Mouse (Mus musculus): ENCODE measurements around the gene Inpp4b. TPM values are rescaled to one million over a fixed set of nuclear protein-coding genes. Genes with fewer than 3 reads are reported as not detected.

The Inpp4b gene
- polyA plus RNA-seq, 1 experiment from 2014 or later, result 11.0 TPM

DNA sequence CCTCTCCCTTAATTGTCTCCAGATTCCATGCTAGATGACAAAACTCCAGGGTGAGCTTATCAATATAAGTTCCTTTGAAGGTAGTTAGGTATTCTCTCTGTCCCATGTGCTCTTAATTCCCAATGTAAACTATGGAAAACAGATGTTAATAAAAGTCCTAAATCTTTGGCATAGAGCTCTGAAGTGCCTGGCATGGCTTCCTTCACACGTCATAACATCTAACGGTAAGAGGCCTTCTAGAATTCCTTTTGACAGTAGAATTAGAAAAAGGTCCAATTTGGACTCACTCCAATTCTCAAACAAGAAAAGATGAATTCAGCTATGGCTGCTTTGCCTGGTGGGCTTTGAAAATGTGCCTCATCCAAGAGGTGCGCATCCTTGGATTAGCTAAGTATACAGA lies 236.6 kb downstream of the Inpp4b start:
- H3K27me3 ChIP-seq (ENCODE audit: control insufficient read depth, insufficient read depth, low read depth, low read length), result no peaks in the 10 kb centered on the region
- H3K9ac ChIP-seq (ENCODE audit: low read depth, low read length), result no peak overlapping the region
- no peaks in the 10 kb centered on the region for H3K4me1 ChIP-seq (ENCODE audit: control insufficient read depth, insufficient read depth, low read length)
- no peak for ATAC-seq
- no peaks in the 10 kb centered on the region for H3K9me3 ChIP-seq (replicated peaks; ENCODE audit: control insufficient read depth, low read length, poor library complexity, severe bottlenecking)
- H3K4me2 ChIP-seq (ENCODE audit: low read length), result no peak overlapping the region
- no peaks in the 10 kb centered on the region for H3K36me3 ChIP-seq (ENCODE audit: control insufficient read depth, insufficient read depth, low read length)
- 61% methylated on average over 3 of the region's 3 CpGs for WGBS
- no peak overlapping the region for H3K4me3 ChIP-seq (ENCODE audit: low read depth, low read length)
- no peak overlapping the region for H3K27ac ChIP-seq (ENCODE audit: low read length)

DNA sequence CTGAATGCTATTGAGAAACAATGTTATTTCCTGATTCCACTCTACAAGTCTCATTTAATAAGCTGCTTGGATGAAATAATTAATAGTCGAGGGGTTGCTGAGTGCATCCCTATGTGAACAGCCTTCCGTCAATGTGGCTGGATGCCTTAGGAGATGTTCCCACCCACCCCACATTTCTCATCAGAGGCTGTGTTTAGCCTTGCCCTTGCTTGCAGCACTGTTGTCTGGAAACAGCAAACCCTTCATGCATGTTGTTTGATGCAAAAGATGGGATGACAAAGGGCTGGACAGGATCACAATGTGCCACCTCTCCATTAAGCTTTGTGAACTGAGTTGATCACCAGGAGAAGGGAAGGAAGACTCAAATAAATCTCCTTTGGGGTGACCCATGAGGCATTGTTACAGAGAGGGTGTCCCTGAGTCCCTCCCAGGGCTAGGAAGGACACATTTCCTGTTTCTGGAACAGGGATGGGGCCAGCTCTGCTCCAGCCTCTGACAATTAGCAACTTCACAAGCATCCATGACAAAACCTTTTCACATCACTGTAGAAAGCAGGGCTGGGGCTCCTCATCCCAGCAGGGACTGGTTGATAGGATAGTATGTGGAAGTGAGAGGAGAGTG lies 239.6 kb downstream of the Inpp4b start:
- no peaks in the 10 kb centered on the region for H3K9me3 ChIP-seq (replicated peaks; ENCODE audit: control insufficient read depth, low read length, poor library complexity, severe bottlenecking)
- no peaks in the 10 kb centered on the region for H3K4me1 ChIP-seq (ENCODE audit: control insufficient read depth, insufficient read depth, low read length)
- no peak overlapping the region for H3K27ac ChIP-seq (ENCODE audit: low read length)
- H3K4me3 ChIP-seq (ENCODE audit: low read depth, low read length), result no peak overlapping the region
- 83% methylated on average over 2 of the region's 2 CpGs for WGBS
- no peak overlapping the region for H3K4me2 ChIP-seq (ENCODE audit: low read length)
- no peaks in the 10 kb centered on the region for H3K36me3 ChIP-seq (ENCODE audit: control insufficient read depth, insufficient read depth, low read length)
- no peak overlapping the region for H3K9ac ChIP-seq (ENCODE audit: low read depth, low read length)
- ATAC-seq, result no peak
- H3K27me3 ChIP-seq (ENCODE audit: control insufficient read depth, insufficient read depth, low read depth, low read length), result no peaks in the 10 kb centered on the region

- H3K9me3 ChIP-seq (replicated peaks; ENCODE audit: control insufficient read depth, low read length, poor library complexity, severe bottlenecking), result no peaks in the 10 kb centered on the region
- no peaks in the 10 kb centered on the region for H3K27me3 ChIP-seq (ENCODE audit: control insufficient read depth, insufficient read depth, low read depth, low read length)
- H3K4me1 ChIP-seq (ENCODE audit: control insufficient read depth, insufficient read depth, low read length), result no peaks in the 10 kb centered on the region
- H3K27ac ChIP-seq (ENCODE audit: low read length), result no peak overlapping the region
- no peak overlapping the region for H3K4me2 ChIP-seq (ENCODE audit: low read length)
- H3K9ac ChIP-seq (ENCODE audit: low read depth, low read length), result no peak overlapping the region
- 59% methylated on average over 1 of the region's 1 CpGs for WGBS
- H3K36me3 ChIP-seq (ENCODE audit: control insufficient read depth, insufficient read depth, low read length), result no peaks in the 10 kb centered on the region
- no peak for ATAC-seq
- H3K4me3 ChIP-seq (ENCODE audit: low read depth, low read length), result no peak overlapping the region
Observed at GRCm38 (mm10) chr8:81582906-81583305, 240.6 kb downstream of the Inpp4b start.

DNA sequence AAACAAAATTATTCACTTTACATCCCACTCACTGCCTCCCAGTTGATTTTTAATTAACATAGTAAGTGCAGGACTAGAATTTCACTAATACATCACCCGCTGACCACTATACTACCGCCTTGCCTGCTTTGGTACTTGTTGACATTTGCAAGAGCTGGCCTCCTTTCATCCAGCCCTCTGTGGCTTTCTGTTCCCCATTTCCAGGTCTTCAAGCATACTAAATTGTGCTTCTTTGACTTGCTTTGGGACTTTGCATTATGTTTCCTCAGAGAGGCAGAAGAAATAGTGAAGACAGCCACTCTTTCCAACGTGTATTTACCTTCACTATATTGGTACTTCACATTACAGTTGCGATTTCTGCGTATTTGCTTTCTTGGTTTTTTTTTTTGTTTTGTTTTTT lies 244.4 kb downstream of the Inpp4b start:
- Histone ChIP-seq H3K9me3 (replicated peaks; ENCODE audit: control insufficient read depth, low read length, poor library complexity, severe bottlenecking) (no peaks in the 10 kb centered on the region), H3K36me3 (ENCODE audit: control insufficient read depth, insufficient read depth, low read length) (no peaks in the 10 kb centered on the region), H3K27ac (ENCODE audit: low read length) (no peak overlapping the region), H3K4me1 (ENCODE audit: control insufficient read depth, insufficient read depth, low read length) (no peaks in the 10 kb centered on the region), H3K9ac (ENCODE audit: low read depth, low read length) (no peak overlapping the region), H3K27me3 (ENCODE audit: control insufficient read depth, insufficient read depth, low read depth, low read length) (no peaks in the 10 kb centered on the region), H3K4me3 (ENCODE audit: low read depth, low read length) (no peak overlapping the region), H3K4me2 (ENCODE audit: low read length) (no peak overlapping the region)
- WGBS, result 89% methylated on average over 5 of the region's 5 CpGs
- no peak for ATAC-seq

- Histone ChIP-seq H3K4me2 (ENCODE audit: low read length) (no peak overlapping the region), H3K4me1 (ENCODE audit: control insufficient read depth, insufficient read depth, low read length) (no peaks in the 10 kb centered on the region), H3K4me3 (ENCODE audit: low read depth, low read length) (no peak overlapping the region), H3K27ac (ENCODE audit: low read length) (no peak overlapping the region), H3K9ac (ENCODE audit: low read depth, low read length) (no peak overlapping the region), H3K27me3 (ENCODE audit: control insufficient read depth, insufficient read depth, low read depth, low read length) (no peaks in the 10 kb centered on the region), H3K9me3 (replicated peaks; ENCODE audit: control insufficient read depth, low read length, poor library complexity, severe bottlenecking) (no peaks in the 10 kb centered on the region), H3K36me3 (ENCODE audit: control insufficient read depth, insufficient read depth, low read length) (no peaks in the 10 kb centered on the region)
- 95% methylated on average over 3 of the region's 3 CpGs for WGBS
- ATAC-seq, result no peak
Observed at GRCm38 (mm10) chr8:81594134-81594714, 251.9 kb downstream of the Inpp4b start.

GRCm38 (mm10) chr8:81599209-81599608 lies 256.9 kb downstream of the Inpp4b start:
- Histone ChIP-seq H3K4me1 (ENCODE audit: control insufficient read depth, insufficient read depth, low read length) (no peaks in the 10 kb centered on the region), H3K9me3 (replicated peaks; ENCODE audit: control insufficient read depth, low read length, poor library complexity, severe bottlenecking) (no peaks in the 10 kb centered on the region), H3K4me2 (ENCODE audit: low read length) (no peak overlapping the region), H3K27me3 (ENCODE audit: control insufficient read depth, insufficient read depth, low read depth, low read length) (no peaks in the 10 kb centered on the region), H3K9ac (ENCODE audit: low read depth, low read length) (no peak overlapping the region), H3K4me3 (ENCODE audit: low read depth, low read length) (no peak overlapping the region), H3K27ac (ENCODE audit: low read length) (no peak overlapping the region), H3K36me3 (ENCODE audit: control insufficient read depth, insufficient read depth, low read length) (no peaks in the 10 kb centered on the region)
- WGBS, result 88% methylated on average over 4 of the region's 4 CpGs
- no peak for ATAC-seq

- ATAC-seq, result no peak
- Histone ChIP-seq H3K4me2 (ENCODE audit: low read length) (no peak overlapping the region), H3K4me3 (ENCODE audit: low read depth, low read length) (no peak overlapping the region), H3K4me1 (ENCODE audit: control insufficient read depth, insufficient read depth, low read length) (no peaks in the 10 kb centered on the region), H3K9ac (ENCODE audit: low read depth, low read length) (no peak overlapping the region), H3K27me3 (ENCODE audit: control insufficient read depth, insufficient read depth, low read depth, low read length) (no peaks in the 10 kb centered on the region), H3K27ac (ENCODE audit: low read length) (no peak overlapping the region), H3K9me3 (replicated peaks; ENCODE audit: control insufficient read depth, low read length, poor library complexity, severe bottlenecking) (no peaks in the 10 kb centered on the region), H3K36me3 (ENCODE audit: control insufficient read depth, insufficient read depth, low read length) (no peaks in the 10 kb centered on the region)
Observed at GRCm38 (mm10) chr8:81601136-81601535, 258.8 kb downstream of the Inpp4b start.

GRCm38 (mm10) chr8:81608082-81608481 lies 265.7 kb downstream of the Inpp4b start:
- ATAC-seq, result no peak
- Histone ChIP-seq H3K4me3 (ENCODE audit: low read depth, low read length) (no peak overlapping the region), H3K27me3 (ENCODE audit: control insufficient read depth, insufficient read depth, low read depth, low read length) (no peaks in the 10 kb centered on the region), H3K9ac (ENCODE audit: low read depth, low read length) (no peak overlapping the region), H3K4me2 (ENCODE audit: low read length) (no peak overlapping the region), H3K27ac (ENCODE audit: low read length) (no peak overlapping the region), H3K4me1 (ENCODE audit: control insufficient read depth, insufficient read depth, low read length) (no peaks in the 10 kb centered on the region), H3K9me3 (replicated peaks; ENCODE audit: control insufficient read depth, low read length, poor library complexity, severe bottlenecking) (no peaks in the 10 kb centered on the region), H3K36me3 (ENCODE audit: control insufficient read depth, insufficient read depth, low read length) (no peaks in the 10 kb centered on the region)
- WGBS, result 91% methylated on average over 1 of the region's 1 CpGs

GRCm38 (mm10) chr8:81609064-81609463 lies 266.7 kb downstream of the Inpp4b start:
- Histone ChIP-seq H3K4me2 (ENCODE audit: low read length) (no peak overlapping the region), H3K36me3 (ENCODE audit: control insufficient read depth, insufficient read depth, low read length) (no peaks in the 10 kb centered on the region), H3K27me3 (ENCODE audit: control insufficient read depth, insufficient read depth, low read depth, low read length) (no peaks in the 10 kb centered on the region), H3K4me1 (ENCODE audit: control insufficient read depth, insufficient read depth, low read length) (no peaks in the 10 kb centered on the region), H3K27ac (ENCODE audit: low read length) (no peak overlapping the region), H3K9me3 (replicated peaks; ENCODE audit: control insufficient read depth, low read length, poor library complexity, severe bottlenecking) (no peaks in the 10 kb centered on the region), H3K9ac (ENCODE audit: low read depth, low read length) (no peak overlapping the region), H3K4me3 (ENCODE audit: low read depth, low read length) (no peak overlapping the region)
- 81% methylated on average over 4 of the region's 4 CpGs for WGBS
- no peak for ATAC-seq
